Mouse (Mus musculus): ENCODE measurements around the gene Tmx1.

The Tmx1 gene

GRCm38 (mm10) chr12:70486716-70487480 is 34.0 kb downstream of the Tmx1 start:
- DNase-seq (ENCODE audit: low spot score in 2 of 2) = no peak

- no peak for DNase-seq (ENCODE audit: low spot score in 2 of 2)
Observed at GRCm38 (mm10) chr12:70492441-70492840, 39.5 kb downstream of the Tmx1 start.

- peak; percentile 26 for DNase-seq (ENCODE audit: low spot score in 2 of 2)
Observed at GRCm38 (mm10) chr12:70494494-70495281, 41.8 kb downstream of the Tmx1 start.

DNA sequence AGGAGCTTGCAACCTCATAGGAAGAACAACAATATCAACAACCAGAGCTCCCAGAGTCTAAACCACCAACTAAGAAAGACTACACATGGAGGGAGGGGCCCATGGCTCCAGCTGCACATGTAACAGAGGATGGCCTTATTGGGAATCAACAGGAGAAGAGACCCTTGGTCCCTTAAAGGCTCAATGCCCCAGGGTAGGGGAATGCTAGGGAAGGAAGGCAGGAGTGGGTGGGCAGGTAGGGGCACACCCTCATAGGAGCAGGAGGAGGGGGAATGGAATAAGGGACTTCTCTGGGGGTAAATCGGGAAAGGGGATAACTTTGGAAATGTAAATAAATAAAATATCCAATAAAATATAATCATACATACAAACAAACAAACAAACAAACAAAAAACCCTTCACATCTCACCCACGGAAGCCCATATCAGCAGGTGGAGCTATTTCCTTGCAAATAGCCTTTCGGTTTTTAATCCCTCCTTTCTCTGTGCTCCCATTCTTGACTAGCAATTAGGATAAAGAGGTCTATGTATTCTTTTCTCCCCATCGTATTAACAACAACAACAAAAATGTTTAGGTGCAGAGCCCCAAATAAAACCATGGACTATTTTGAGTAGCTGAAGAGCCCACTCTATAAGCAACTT is 42.5 kb downstream of the Tmx1 start:
- DNase-seq (ENCODE audit: low spot score in 2 of 2) = peak in 1 of 2 experiments; percentile 18

DNA sequence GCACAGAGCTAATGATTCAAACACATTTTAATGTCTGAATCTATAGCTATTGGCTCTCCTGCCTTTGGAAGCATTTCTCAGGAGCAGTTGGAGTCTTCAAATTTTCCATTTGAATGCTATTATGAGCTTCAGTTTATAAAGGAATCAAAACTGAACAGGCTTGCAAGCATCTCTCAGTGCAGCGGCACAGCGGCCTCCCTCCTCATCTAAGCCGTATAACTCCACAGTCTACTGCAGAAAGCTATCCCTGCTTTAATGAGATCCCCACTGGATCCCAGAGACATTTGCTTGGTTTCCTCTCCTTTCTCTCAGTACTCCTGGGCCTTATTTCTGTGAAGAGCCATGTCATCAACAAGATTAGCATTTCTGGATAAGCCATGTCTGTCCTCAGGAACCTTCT is 45.2 kb downstream of the Tmx1 start:
- DNase-seq (ENCODE audit: low spot score in 2 of 2) = no peak

DNA sequence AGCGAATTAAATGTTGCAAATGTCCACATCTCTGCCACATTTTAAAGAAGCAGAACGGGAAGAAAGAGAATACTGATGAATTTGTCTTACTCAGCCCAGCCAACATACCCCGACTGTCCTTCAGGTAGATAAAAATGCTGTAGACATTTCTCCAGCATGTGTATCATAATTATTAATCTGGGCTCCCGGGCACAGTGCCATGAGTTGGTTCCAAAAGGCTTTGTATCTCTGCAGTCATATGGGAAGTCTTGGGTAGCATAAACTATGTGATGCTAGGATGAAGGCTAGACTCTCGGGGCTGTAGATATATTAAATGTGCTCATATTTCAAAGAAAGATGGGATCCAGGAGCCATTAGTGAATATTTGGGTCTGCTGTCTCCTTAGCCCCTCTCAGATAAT is 53.1 kb downstream of the Tmx1 start:
- DNase-seq (ENCODE audit: low spot score in 2 of 2) = no peak

DNA sequence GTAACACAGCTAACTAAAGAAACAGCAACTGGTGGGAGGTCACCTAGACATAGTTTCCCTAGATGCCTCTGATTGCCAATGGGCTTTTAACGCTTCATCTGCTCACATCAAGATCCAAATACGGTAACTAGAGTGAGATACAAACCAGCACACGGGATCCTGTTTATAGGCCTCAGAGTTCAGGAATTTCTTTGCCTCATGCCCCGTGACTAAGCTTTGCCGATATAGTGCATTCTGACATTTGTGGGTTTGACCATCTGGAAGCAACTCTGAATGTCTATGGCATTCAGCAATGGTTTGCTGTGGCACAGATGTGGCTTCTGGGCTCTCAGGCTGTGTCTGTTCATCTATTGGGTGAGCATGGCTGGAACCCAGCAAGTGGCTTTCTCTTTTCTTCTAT is 59.1 kb downstream of the Tmx1 start:
- no peak for DNase-seq (ENCODE audit: low spot score in 2 of 2)

DNA sequence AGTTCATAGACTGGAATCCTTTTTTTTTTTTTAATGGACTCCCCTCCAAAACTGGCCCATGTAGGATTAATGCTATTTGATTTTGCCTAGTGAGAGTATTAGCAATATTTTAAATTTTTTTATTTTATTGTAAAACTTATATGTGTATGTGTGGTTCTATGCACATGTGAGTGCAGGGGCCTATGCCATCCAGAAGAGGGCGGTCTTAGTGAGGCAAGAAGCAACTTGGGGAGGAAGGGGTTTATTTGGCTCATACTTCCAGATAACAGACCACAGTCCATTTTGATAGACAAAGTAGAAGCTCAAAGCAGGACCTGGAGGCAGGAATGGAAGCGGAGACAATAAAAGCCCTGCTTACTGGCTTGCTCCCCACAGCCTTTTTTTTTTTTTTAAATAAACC is 59.5 kb downstream of the Tmx1 start:
- no peak for DNase-seq (ENCODE audit: low spot score in 2 of 2)

Measured in urinary bladder, postnatal 36 days (tissue).